Comparison of ENCODE assay signal across 13 mouse cellular contexts in genomic region chr13:52850024-52850723, GRCm38 (mm10).
A peak's percentile ranks its signal among the peaks of the same experiment; 100 is the strongest.
DNase-seq lines count a peak whose midpoint lies in the region; ATAC-seq and TF ChIP-seq lines count a peak whose summit lies in the region.
"Had no signal": no experiment of that assay in that cellular context is flagged by ENCODE, and none has a peak within 500 bp of the region (broad histone marks: within the 10 kb centered on the region; RNA-seq: fewer than 3 reads in every experiment).

No protein-coding gene starts in this region.

- intact Hi-C loops in left cerebral cortex, postnatal 4 days (cut with DNase I): no loop called here

- no peak overlapping the region for H3K27ac ChIP-seq in kidney, postnatal 0 days
- H3K27ac ChIP-seq in CH12.LX (ENCODE audit: insufficient read depth, low read depth): no peak overlapping the region
- no peak overlapping the region for H3K27ac ChIP-seq in intestine, embryonic 15.5 days
- H3K27ac ChIP-seq: embryonic facial prominence, embryonic 12.5 days; hindbrain, embryonic 14.5 days; macrophage; neural tube, embryonic 13.5 days had no signal

- 75% methylated on average over 15 of the region's 15 CpGs for WGBS in kidney, postnatal 0 days
- 75% methylated on average over 15 of the region's 15 CpGs for WGBS in intestine, embryonic 15.5 days

- TF ChIP-seq POLR2A in CH12.LX (IDR thresholded peaks at IDR 0.05; ENCODE audit: low read depth, low read length): no peak

- no peak for DNase-seq in kidney, postnatal 0 days (ENCODE audit: low spot score)
- DNase-seq in kidney, adult 11 months: no peak
- DNase-seq in A20 (ENCODE audit: low read depth, low spot score) (peak; percentile 19), CH12.LX (ENCODE audit: extremely low read depth) (peak; percentile 31)
- no peak for DNase-seq in adrenal gland, adult (ENCODE audit: inconsistent age in 2 of 2, low spot score in 1 of 2)
- DNase-seq in left cerebral cortex, postnatal 4 days: no peak
- no peak for DNase-seq in left cerebral cortex, adult 11 months (ENCODE audit: low spot score)
- DNase-seq: gastrocnemius, postnatal 36 days had no signal

- H3K4me1 ChIP-seq in kidney, postnatal 0 days (replicated peaks; ENCODE audit: insufficient read depth, low read length): no peaks in the 10 kb centered on the region
- peaks cover 25 to 30% of the 10 kb centered on the region in 2 experiments for H3K4me1 ChIP-seq in CH12.LX (ENCODE audit: control insufficient read depth in 1 of 2, insufficient read depth in 2 of 2)
- H3K4me1 ChIP-seq in intestine, embryonic 15.5 days (replicated peaks): peaks cover 8% of the 10 kb centered on the region

- no peaks in the 10 kb centered on the region for H3K36me3 ChIP-seq in kidney, postnatal 0 days (ENCODE audit: insufficient read depth, low read length)
- peaks cover 10 to 48% of the 10 kb centered on the region in 2 experiments for H3K36me3 ChIP-seq in CH12.LX (replicated peaks in 1 of 2; ENCODE audit: control insufficient read depth in 1 of 2, insufficient read depth in 1 of 2, low read length in 1 of 2)
- no peaks in the 10 kb centered on the region for H3K36me3 ChIP-seq in intestine, embryonic 15.5 days
- H3K36me3 ChIP-seq: embryonic facial prominence, embryonic 12.5 days; neural tube, embryonic 13.5 days had no signal

- no peaks in the 10 kb centered on the region for H3K9me3 ChIP-seq in kidney, postnatal 0 days (replicated peaks; ENCODE audit: low read length)
- no peaks in the 10 kb centered on the region for H3K9me3 ChIP-seq in CH12.LX (replicated peaks; ENCODE audit: low read length)
- H3K9me3 ChIP-seq in intestine, embryonic 15.5 days: no peaks in the 10 kb centered on the region
- H3K9me3 ChIP-seq: embryonic facial prominence, embryonic 12.5 days; neural tube, embryonic 13.5 days had no signal

- no peak overlapping the region for H3K4me3 ChIP-seq in kidney, postnatal 0 days (replicated peaks; ENCODE audit: low read depth, low read length)
- H3K4me3 ChIP-seq in CH12.LX (replicated peaks in 1 of 3; ENCODE audit: low read depth in 2 of 3, low read length in 2 of 3, poor library complexity in 1 of 3): no peak overlapping the region
- H3K4me3 ChIP-seq in intestine, embryonic 15.5 days (replicated peaks): no peak overlapping the region
- H3K4me3 ChIP-seq: embryonic facial prominence, embryonic 12.5 days; neural tube, embryonic 13.5 days had no signal

- TF ChIP-seq EP300 in CH12.LX (IDR thresholded peaks at IDR 0.05; ENCODE audit: low read length): no peak

- dilution Hi-C loops in CH12.LX (cut with MboI; ENCODE audit: extremely low pct_ligation_motif_present, extremely low pct_unique_long_range_greater_than_20kb, low sequenced_read_pairs): no loop called here

- peak; percentile 54 for TF ChIP-seq CTCF in kidney, postnatal 0 days (IDR thresholded peaks at IDR 0.05; ENCODE audit: low read depth)
- peak; percentile 19 to 64; a peak in 2 of 4 replicates for TF ChIP-seq CTCF in CH12.LX (conservative IDR thresholded peaks at IDR 0.05 in 1 of 2, IDR thresholded peaks at IDR 0.05 in 1 of 2; ENCODE audit: low read depth in 2 of 2, low read length in 2 of 2)

- H3K27me3 ChIP-seq in kidney, postnatal 0 days (ENCODE audit: insufficient read depth, low read length): no peaks in the 10 kb centered on the region
- no peaks in the 10 kb centered on the region for H3K27me3 ChIP-seq in CH12.LX (replicated peaks)
- H3K27me3 ChIP-seq in intestine, embryonic 15.5 days (replicated peaks): no peaks in the 10 kb centered on the region
- H3K27me3 ChIP-seq: embryonic facial prominence, embryonic 12.5 days; neural tube, embryonic 13.5 days had no signal

- H3K79me2 ChIP-seq in CH12.LX (replicated peaks; ENCODE audit: control insufficient read depth, extremely low read depth, insufficient read depth, poor library complexity, severe bottlenecking): no peaks in the 10 kb centered on the region

- in situ Hi-C loops in CH12.LX (cut with MboI; ENCODE audit: low pct_ligation_motif_present, low pct_unique_long_range_greater_than_20kb, low sequenced_read_pairs): loop anchor here (5.0 to 10.0 kb wide), 2 partner anchors 67 to 125 kb away; no protein-coding TSS in a partner anchor

- no peak for ATAC-seq in kidney, postnatal 0 days (replicated peaks; ENCODE audit: low FRiP score, low read depth)
- ATAC-seq in intestine, embryonic 15.5 days: peak; percentile 74

- TF ChIP-seq RAD21 in CH12.LX (IDR thresholded peaks at IDR 0.05; ENCODE audit: low read depth, low read length): peak; percentile 41

- no peak overlapping the region for H3K4me2 ChIP-seq in kidney, postnatal 0 days (ENCODE audit: low read length)
- no peak overlapping the region for H3K4me2 ChIP-seq in CH12.LX (ENCODE audit: insufficient read depth, low read depth, poor library complexity, severe bottlenecking)
- no peak overlapping the region for H3K4me2 ChIP-seq in intestine, embryonic 15.5 days (replicated peaks)
- H3K4me2 ChIP-seq: embryonic facial prominence, embryonic 12.5 days; hindbrain, embryonic 14.5 days; neural tube, embryonic 13.5 days had no signal

- no peak overlapping the region for H3K9ac ChIP-seq in kidney, postnatal 0 days (ENCODE audit: low read depth, low read length)
- H3K9ac ChIP-seq in CH12.LX (ENCODE audit: insufficient read depth, low read depth): no peak overlapping the region
- H3K9ac ChIP-seq in intestine, embryonic 15.5 days: no peak overlapping the region
- H3K9ac ChIP-seq: embryonic facial prominence, embryonic 12.5 days; hindbrain, embryonic 14.5 days; neural tube, embryonic 13.5 days had no signal

TF ChIP-seq in CH12.LX, 34 proteins besides CTCF, POLR2A, EP300 and RAD21:
- TF ChIP-seq UBTF (IDR thresholded peaks at IDR 0.05; ENCODE audit: low read depth, low read length) (0 out of 2 replicates have a peak, but pooled peaks have one; percentile 20), SMC3 (IDR thresholded peaks at IDR 0.05; ENCODE audit: low read depth, low read length) (peak; percentile 71), SIN3A (IDR thresholded peaks at IDR 0.05; ENCODE audit: low read length) (no peak), POLR2AphosphoS2 (IDR thresholded peaks at IDR 0.05; ENCODE audit: low read depth, low read length) (no peak), MXI1 (IDR thresholded peaks at IDR 0.05; ENCODE audit: low read depth, low read length) (no peak), KAT2A (IDR thresholded peaks at IDR 0.05; ENCODE audit: insufficient replicate concordance, low read length) (no peak), HCFC1 (IDR thresholded peaks at IDR 0.05; ENCODE audit: low read depth, low read length) (no peak), MYC (IDR thresholded peaks at IDR 0.05; ENCODE audit: low read depth, low read length) (no peak)

Comparison
In these comparisons a context has a peak if more than half of its experiments do, and no peak if none do; other contexts are left out.
1. DNase-seq: peak in A20 (single experiment) and CH12.LX (single experiment); none in kidney, postnatal 0 days (single experiment), kidney, adult 11 months (single experiment), adrenal gland, adult (0 of 2), left cerebral cortex, postnatal 4 days (single experiment) and left cerebral cortex, adult 11 months (single experiment).